Mouse (Mus musculus) gastrocnemius, adult 2 months (tissue): ENCODE results near the gene Nsun2. TPM values are rescaled to one million over a fixed set of nuclear protein-coding genes. Genes with fewer than 3 reads are reported as not detected.

ENCODE experiments used
- DNase-seq: peaks from one replicate; pipeline ENCODE4 v3.0.0; 2022
- H3K27ac ChIP-seq: fragments of 200-600 bp; 2 replicates; pipeline ENCODE4 v1.8.1; 2022; ENCODE audit warnings: mild to moderate bottlenecking
- H3K4me3 ChIP-seq: fragments of 200-600 bp; 2 replicates; pipeline ENCODE4 v1.8.1; 2022; ENCODE audit warnings: mild to moderate bottlenecking, moderate library complexity
- CTCF ChIP-seq: fragments of 200-600 bp; IDR thresholded peaks from 2 replicates; pipeline ENCODE4 v1.8.1; 2022; ENCODE audit warnings: antibody characterized with exemption, mild to moderate bottlenecking, moderate library complexity
- intact Hi-C: fragments of 180-260 bp; cut with DNase I; formaldehyde crosslinking; loops from one replicate; pipeline ENCODE4 v1.15.1; 2025
- total RNA-seq, 2 experiments: library from RNA; stranded (reverse); gene quantifications; 2 replicates each; pipeline ENCODE4 v1.2.3; 2021

Nsun2 gene
- total RNA-seq, 2 experiments from 2014 or later, result 45.4 to 51.9 TPM

GRCm38 (mm10) chr13:69545019-69545418 is 11.5 kb downstream of the Nsun2 start:
- no peak overlapping the region for H3K4me3 ChIP-seq
- peak; percentile 56 for TF ChIP-seq CTCF
- intact Hi-C loops, result no loop called here
- no peak overlapping the region for H3K27ac ChIP-seq
- DNase-seq, result no peak

GRCm38 (mm10) chr13:69547488-69548180 is 14.1 kb downstream of the Nsun2 start:
- DNase-seq, result no peak
- TF ChIP-seq CTCF, result no peak
- intact Hi-C loops, result no loop called here
- Histone ChIP-seq H3K4me3 (no peak overlapping the region), H3K27ac (no peak overlapping the region)

GRCm38 (mm10) chr13:69549980-69550379 is 16.4 kb downstream of the Nsun2 start:
- H3K4me3 ChIP-seq, result no peak overlapping the region
- intact Hi-C loops, result loop anchor here (1.0 kb wide), 1 partner anchor 41 kb away; no protein-coding TSS in a partner anchor
- no peak overlapping the region for H3K27ac ChIP-seq
- DNase-seq, result no peak
- TF ChIP-seq CTCF, result peak; percentile 68

GRCm38 (mm10) chr13:69550831-69551230 is 17.3 kb downstream of the Nsun2 start:
- no peak for TF ChIP-seq CTCF
- DNase-seq, result no peak
- Histone ChIP-seq H3K27ac (no peak overlapping the region), H3K4me3 (no peak overlapping the region)
- intact Hi-C loops, result loop anchor here (1.0 kb wide), 1 partner anchor 42 kb away; no protein-coding TSS in a partner anchor

DNA sequence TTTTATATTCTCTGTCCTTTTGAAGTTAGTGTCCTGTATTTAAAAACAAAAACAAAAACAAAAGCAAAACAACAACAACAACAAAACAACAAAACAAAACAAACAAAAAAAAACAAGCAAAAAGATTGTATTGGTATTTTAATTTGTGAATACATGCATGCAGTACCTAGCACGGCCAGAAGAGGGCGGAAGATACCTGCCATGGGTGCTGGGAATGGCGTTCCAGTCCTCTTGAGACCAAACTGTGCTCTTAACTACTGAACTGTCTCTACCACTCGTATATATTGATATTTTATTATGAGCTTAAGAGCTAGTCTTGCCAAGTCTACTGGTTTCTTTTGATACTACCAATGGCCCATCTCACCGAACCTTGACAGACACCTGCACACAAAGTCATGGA is 19.5 kb downstream of the Nsun2 start:
- Histone ChIP-seq H3K27ac (no peak overlapping the region), H3K4me3 (no peak overlapping the region)
- TF ChIP-seq CTCF, result peak; percentile 92
- peak; percentile 44 for DNase-seq
- intact Hi-C loops, result loop anchor here (2.0 kb wide), 2 partner anchors 58 to 102 kb away; partner anchors contain the start of gene Srd5a1

- no peak for DNase-seq
- H3K27ac ChIP-seq, result no peak overlapping the region
- no peak overlapping the region for H3K4me3 ChIP-seq
- TF ChIP-seq CTCF, result no peak
- intact Hi-C loops, result no loop called here
These were observed 20.7 kb downstream of the Nsun2 start for GRCm38 (mm10) chr13:69554255-69554654.

DNA sequence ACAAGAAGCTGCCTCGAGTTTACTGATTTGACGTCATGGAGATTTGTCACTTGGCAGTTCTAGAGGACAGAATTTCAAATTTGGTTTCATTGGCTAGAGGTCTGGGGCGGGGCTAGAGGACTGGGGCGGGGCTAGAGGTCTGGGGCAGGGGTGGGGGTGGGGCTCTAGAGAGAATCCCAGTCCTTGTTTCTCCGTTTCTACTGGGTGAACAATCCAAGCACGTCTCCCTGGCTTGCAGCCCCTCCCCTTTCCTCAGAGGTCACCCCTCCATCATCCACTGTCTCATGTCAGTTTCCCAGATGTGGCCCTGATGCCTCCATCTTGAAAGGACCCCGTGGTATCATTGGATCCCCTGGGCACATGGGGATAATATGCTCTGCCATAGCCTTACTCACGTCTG is 21.5 kb downstream of the Nsun2 start:
- DNase-seq, result no peak
- intact Hi-C loops, result no loop called here
- Histone ChIP-seq H3K4me3 (no peak overlapping the region), H3K27ac (no peak overlapping the region)
- no peak for TF ChIP-seq CTCF

DNA sequence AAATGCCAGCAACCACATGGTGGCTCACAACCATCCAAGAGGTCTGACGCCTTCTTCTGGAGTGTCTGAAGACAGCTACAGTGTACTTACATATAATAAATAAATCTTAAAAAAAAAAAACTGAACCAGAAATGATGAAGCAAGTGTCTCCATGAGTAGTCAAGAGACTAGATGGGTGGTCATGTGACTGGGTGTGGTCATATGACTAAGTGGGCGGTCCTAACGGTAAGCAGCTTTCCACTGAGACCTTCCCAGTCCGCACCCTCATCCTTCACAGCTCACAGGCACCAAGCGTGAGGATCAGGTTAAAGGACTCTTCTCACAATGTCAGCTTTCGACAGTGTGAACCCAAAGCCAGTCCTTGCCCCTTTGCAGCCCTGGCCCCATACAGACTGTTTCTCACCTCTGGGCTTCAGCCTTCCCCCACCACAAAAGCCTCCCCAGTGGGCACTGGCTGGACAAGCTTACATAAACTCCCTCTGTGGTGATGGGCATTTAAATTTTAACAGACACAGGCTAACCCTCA is 22.5 kb downstream of the Nsun2 start:
- intact Hi-C loops, result no loop called here
- no peak for DNase-seq
- TF ChIP-seq CTCF, result no peak
- Histone ChIP-seq H3K4me3 (no peak overlapping the region), H3K27ac (no peak overlapping the region)

GRCm38 (mm10) chr13:69556728-69557127 is 23.2 kb downstream of the Nsun2 start:
- no peak for TF ChIP-seq CTCF
- Histone ChIP-seq H3K4me3 (no peak overlapping the region), H3K27ac (no peak overlapping the region)
- intact Hi-C loops, result no loop called here
- DNase-seq, result no peak

DNA sequence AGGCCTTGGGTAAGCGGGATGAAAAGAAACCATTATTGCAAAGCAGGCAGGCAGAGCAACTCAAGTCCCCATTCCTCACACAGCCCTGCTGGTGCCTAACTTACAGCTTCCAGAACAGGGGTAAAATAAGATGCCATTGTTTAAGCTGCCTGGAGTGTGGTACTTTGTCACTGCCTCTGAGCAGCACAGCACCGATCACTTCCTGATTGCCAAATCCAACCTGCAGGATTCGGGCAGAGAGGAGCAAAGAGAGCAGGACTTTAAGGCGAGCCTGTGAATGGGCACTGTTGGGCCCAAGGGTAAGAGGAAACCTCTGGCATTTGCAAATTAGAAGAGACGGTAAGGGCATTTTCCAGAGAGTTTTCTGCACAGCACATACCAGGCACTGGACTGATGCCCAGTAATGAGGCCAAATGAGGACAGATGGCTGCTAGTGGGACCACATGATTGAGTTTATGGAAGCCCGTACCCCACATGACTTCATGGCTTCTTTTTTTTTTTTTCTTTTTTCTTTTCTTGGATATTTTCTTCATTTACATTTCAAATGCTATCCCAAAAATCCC is 24.6 kb downstream of the Nsun2 start:
- intact Hi-C loops, result no loop called here
- peak; percentile 48 for DNase-seq
- no peak for TF ChIP-seq CTCF
- Histone ChIP-seq H3K4me3 (no peak overlapping the region), H3K27ac (no peak overlapping the region)

DNA sequence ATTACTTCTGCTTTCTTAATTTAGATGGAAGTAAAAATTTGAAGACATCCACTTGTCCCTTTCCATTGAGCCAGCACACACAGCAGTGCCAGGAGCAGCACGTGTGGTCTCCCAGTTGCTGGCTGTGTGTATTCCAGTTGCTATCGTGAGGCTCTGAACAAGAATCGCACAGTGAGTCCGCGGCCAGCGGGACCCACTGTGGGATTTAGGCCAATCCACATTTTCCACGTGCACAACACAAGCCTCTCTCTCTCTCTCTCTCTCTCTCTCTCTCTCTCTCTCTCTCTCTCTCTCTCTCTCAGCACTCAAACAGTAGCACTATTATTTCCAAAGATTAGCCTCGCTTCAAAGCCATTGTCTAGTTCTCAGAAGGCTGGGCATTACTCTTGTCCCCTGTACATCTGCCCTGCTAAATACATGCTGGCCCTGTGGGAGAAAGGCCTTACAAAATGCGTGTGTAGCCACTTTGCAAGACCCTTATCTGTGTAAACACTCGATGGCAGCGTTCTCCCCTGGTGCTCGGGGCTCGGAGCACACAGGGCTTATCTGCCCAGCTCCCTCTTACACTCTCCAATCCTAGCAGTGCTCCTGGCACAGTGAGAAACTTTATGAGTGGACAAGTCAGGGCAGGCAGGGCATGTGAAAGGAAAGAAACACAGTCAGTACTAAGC is 25.9 kb downstream of the Nsun2 start:
- intact Hi-C loops, result no loop called here
- peak; percentile 41 for DNase-seq
- H3K27ac ChIP-seq, result no peak overlapping the region
- TF ChIP-seq CTCF, result no peak
- no peak overlapping the region for H3K4me3 ChIP-seq

GRCm38 (mm10) chr13:69562004-69562403 is 28.5 kb downstream of the Nsun2 start:
- Histone ChIP-seq H3K27ac (no peak overlapping the region), H3K4me3 (no peak overlapping the region)
- DNase-seq, result no peak
- intact Hi-C loops, result no loop called here
- no peak for TF ChIP-seq CTCF
